Mouse (Mus musculus): ENCODE results near the gene Sox1. TPM values are rescaled to one million over a fixed set of nuclear protein-coding genes. Genes with fewer than 3 reads are reported as not detected.

Gene Sox1
- not detected in 2 replicates for polyA plus RNA-seq (2011; ENCODE audit: insufficient read depth, insufficient read length, low replicate concordance, missing spikeins)

DNA sequence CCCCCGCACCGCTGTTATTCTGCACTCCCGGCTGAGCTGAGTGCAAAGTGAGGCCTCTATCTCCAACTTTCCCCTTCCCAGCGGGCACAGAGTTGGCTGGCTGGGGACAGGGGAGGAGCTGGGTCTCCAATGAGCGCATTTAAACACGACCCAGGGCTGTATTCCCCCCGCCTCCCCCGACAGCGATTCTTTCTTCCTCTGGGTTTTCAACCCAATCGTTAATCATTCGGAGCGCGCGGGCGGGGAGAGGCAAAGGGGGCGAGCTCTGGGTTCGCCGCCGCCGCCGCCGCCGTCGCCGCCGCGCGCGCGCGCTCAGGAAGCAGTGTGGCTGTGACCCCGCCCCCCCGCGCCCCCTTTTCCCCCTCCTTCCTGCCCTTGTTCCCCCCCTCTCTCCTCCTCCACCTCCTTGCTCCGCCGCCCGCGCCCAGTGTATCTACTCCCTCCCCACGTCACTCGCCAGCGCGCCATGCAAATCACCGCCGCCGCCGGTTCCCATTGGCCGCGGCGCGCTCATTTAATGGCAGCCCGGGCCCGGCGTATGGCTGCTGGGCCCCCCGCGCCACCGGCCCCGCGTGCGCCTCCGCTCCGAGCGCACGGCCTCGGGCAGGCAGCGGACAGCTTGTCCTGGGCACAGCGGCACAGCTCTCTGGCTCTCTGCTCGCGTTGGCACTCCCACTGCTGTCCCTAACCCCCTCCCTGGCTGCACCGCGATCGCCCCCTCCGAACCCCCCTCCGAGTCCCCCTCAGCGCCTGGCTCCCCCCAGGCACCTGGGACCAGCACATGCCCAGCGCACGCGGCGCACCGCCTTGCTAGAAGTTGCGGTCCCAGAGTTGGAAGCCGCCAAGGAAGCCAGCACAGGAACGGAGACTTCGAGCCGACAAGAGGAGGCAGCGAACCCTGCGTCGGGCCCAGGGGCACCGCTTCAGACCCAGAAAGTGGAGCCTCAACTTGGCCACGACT is at the start of gene Sox1:
Gene Sox1, plus strand, starts transcription at position 225 of the 961 bp plus-strand sequence.
- no peak within 1 kb of the TSS for H3K4me3 ChIP-seq (replicated peaks; ENCODE audit: control insufficient read depth, low read depth, low read length)
- H3K27ac ChIP-seq (ENCODE audit: control insufficient read depth, insufficient read depth, low read depth, low read length, poor library complexity) = no peak within 1 kb of the TSS
- TF ChIP-seq POLR2A (IDR thresholded peaks at IDR 0.05; ENCODE audit: borderline replicate concordance, control insufficient read depth, low read depth, low read length) (no peak), CTCF (IDR thresholded peaks at IDR 0.05; ENCODE audit: control insufficient read depth, insufficient read depth, low read length) (no peak)
- 1% methylated on average over 78 of the region's 89 CpGs for WGBS
- H3K4me1 ChIP-seq (ENCODE audit: control insufficient read depth, insufficient read depth, low read length) = no peaks in the 10 kb centered on the region

DNA sequence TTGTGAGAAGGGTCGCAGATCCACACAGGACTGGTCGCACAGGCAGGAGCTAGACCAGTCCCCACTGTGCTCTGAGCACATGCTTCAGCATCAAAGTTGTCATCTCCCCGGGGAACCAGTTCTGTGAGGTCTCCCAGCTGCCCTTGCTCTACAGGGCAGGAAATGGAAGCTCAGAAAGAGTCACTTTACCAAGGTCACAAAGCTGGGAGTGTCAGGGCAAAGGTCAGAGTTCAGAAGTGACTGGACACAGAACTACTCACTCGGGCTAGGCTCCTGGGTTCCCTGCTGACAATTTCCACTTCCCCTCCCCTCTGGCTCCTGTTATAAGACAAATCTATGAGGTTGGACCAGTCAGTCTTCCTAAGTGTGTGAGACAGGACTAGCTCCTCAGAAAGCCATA is 49.2 kb upstream of the Sox1 start:
- no peaks in the 10 kb centered on the region; the same call in 1 of the 2 replicates for H3K4me1 ChIP-seq (ENCODE audit: control insufficient read depth, insufficient read depth, low read length)
- WGBS = 67% methylated on average over 4 of the region's 4 CpGs
- H3K27ac ChIP-seq (ENCODE audit: control insufficient read depth, insufficient read depth, low read depth, low read length, poor library complexity) = no peak overlapping the region
- no peak overlapping the region for H3K4me3 ChIP-seq (replicated peaks; ENCODE audit: control insufficient read depth, low read depth, low read length)
- TF ChIP-seq CTCF (IDR thresholded peaks at IDR 0.05; ENCODE audit: control insufficient read depth, insufficient read depth, low read length) (no peak), POLR2A (IDR thresholded peaks at IDR 0.05; ENCODE audit: borderline replicate concordance, control insufficient read depth, low read depth, low read length) (no peak)

- no peak for TF ChIP-seq CTCF (IDR thresholded peaks at IDR 0.05; ENCODE audit: control insufficient read depth, insufficient read depth, low read length)
- no peak for TF ChIP-seq POLR2A (IDR thresholded peaks at IDR 0.05; ENCODE audit: borderline replicate concordance, control insufficient read depth, low read depth, low read length)
- H3K27ac ChIP-seq (ENCODE audit: control insufficient read depth, insufficient read depth, low read depth, low read length, poor library complexity) = no peak overlapping the region
- WGBS = 83% methylated on average over 11 of the region's 11 CpGs
- H3K4me1 ChIP-seq (ENCODE audit: control insufficient read depth, insufficient read depth, low read length) = no peaks in the 10 kb centered on the region; the same call in 1 of the 2 replicates
- no peak overlapping the region for H3K4me3 ChIP-seq (replicated peaks; ENCODE audit: control insufficient read depth, low read depth, low read length)
Measured at GRCm38 (mm10) chr8:12346870-12347269, 48.2 kb upstream of the Sox1 start.

GRCm38 (mm10) chr8:12348306-12348705 is 46.8 kb upstream of the Sox1 start:
- Histone ChIP-seq H3K4me1 (ENCODE audit: control insufficient read depth, insufficient read depth, low read length) (no peaks in the 10 kb centered on the region), H3K27ac (ENCODE audit: control insufficient read depth, insufficient read depth, low read depth, low read length, poor library complexity) (no peak overlapping the region), H3K4me3 (replicated peaks; ENCODE audit: control insufficient read depth, low read depth, low read length) (no peak overlapping the region)
- TF ChIP-seq CTCF (IDR thresholded peaks at IDR 0.05; ENCODE audit: control insufficient read depth, insufficient read depth, low read length) = no peak
- TF ChIP-seq POLR2A (IDR thresholded peaks at IDR 0.05; ENCODE audit: borderline replicate concordance, control insufficient read depth, low read depth, low read length) = no peak
- WGBS = 70% methylated on average over 1 of the region's 1 CpGs

DNA sequence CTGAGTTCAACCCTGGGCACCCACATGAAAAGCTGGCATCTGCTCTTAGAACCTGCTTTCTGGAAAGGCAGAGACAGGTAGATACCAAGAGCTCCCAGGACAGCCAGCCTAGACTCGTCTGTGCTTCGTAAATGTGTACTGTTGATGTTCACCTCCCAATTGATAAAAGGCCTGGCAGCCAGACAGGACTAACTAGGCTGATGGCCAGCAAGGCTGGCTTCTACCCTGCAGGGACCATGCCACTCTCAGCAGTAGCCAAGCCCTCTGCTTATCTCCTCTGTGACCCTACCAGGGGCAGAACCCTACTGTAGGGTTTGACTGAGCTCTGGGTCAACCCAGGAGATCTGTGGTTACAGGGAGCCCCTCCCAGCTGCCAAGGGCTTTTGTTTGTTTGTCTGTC is 45.5 kb upstream of the Sox1 start:
- no peaks in the 10 kb centered on the region for H3K4me1 ChIP-seq (ENCODE audit: control insufficient read depth, insufficient read depth, low read length)
- H3K27ac ChIP-seq (ENCODE audit: control insufficient read depth, insufficient read depth, low read depth, low read length, poor library complexity) = no peak overlapping the region
- TF ChIP-seq POLR2A (IDR thresholded peaks at IDR 0.05; ENCODE audit: borderline replicate concordance, control insufficient read depth, low read depth, low read length) (no peak), CTCF (IDR thresholded peaks at IDR 0.05; ENCODE audit: control insufficient read depth, insufficient read depth, low read length) (no peak)
- 61% methylated on average over 2 of the region's 2 CpGs for WGBS
- H3K4me3 ChIP-seq (replicated peaks; ENCODE audit: control insufficient read depth, low read depth, low read length) = no peak overlapping the region

DNA sequence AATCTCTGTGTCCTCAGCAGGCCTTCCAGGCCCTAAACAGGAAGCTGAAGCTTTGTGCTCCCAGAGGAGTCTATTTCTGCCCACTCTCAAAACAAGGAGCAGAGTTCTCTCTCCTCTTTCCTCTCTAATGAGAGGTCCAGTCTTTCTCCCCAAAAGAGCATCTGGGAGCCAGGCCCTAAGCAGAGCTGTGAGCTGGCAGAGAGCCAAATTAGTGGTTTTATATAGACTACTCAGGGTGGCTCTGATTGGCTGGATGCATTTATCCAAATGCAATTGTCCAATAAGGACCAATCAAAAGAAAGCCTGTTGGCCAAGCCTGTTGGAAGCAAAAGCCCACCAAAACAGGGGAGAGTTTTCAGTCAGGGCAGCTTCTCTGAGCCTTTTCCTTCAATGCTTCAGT is 44.0 kb upstream of the Sox1 start:
- Histone ChIP-seq H3K27ac (ENCODE audit: control insufficient read depth, insufficient read depth, low read depth, low read length, poor library complexity) (no peak overlapping the region), H3K4me3 (replicated peaks; ENCODE audit: control insufficient read depth, low read depth, low read length) (no peak overlapping the region), H3K4me1 (ENCODE audit: control insufficient read depth, insufficient read depth, low read length) (no peaks in the 10 kb centered on the region)
- no peak for TF ChIP-seq CTCF (IDR thresholded peaks at IDR 0.05; ENCODE audit: control insufficient read depth, insufficient read depth, low read length)
- no peak for TF ChIP-seq POLR2A (IDR thresholded peaks at IDR 0.05; ENCODE audit: borderline replicate concordance, control insufficient read depth, low read depth, low read length)

- TF ChIP-seq CTCF (IDR thresholded peaks at IDR 0.05; ENCODE audit: control insufficient read depth, insufficient read depth, low read length) (no peak), POLR2A (IDR thresholded peaks at IDR 0.05; ENCODE audit: borderline replicate concordance, control insufficient read depth, low read depth, low read length) (no peak)
- Histone ChIP-seq H3K4me1 (ENCODE audit: control insufficient read depth, insufficient read depth, low read length) (no peaks in the 10 kb centered on the region), H3K4me3 (replicated peaks; ENCODE audit: control insufficient read depth, low read depth, low read length) (no peak overlapping the region), H3K27ac (ENCODE audit: control insufficient read depth, insufficient read depth, low read depth, low read length, poor library complexity) (no peak overlapping the region)
- 76% methylated on average over 10 of the region's 10 CpGs for WGBS
Measured at GRCm38 (mm10) chr8:12354406-12355025, 40.6 kb upstream of the Sox1 start.

GRCm38 (mm10) chr8:12368161-12368560 is 26.9 kb upstream of the Sox1 start:
- 73% methylated on average over 7 of the region's 7 CpGs for whole genome bisulfite sequencing
- Histone ChIP-seq H3K4me1 (ENCODE audit: control insufficient read depth, insufficient read depth, low read length) (no peaks in the 10 kb centered on the region), H3K27ac (ENCODE audit: control insufficient read depth, insufficient read depth, low read depth, low read length, poor library complexity) (no peak overlapping the region), H3K4me3 (replicated peaks; ENCODE audit: control insufficient read depth, low read depth, low read length) (no peak overlapping the region)
- TF ChIP-seq POLR2A (IDR thresholded peaks at IDR 0.05; ENCODE audit: borderline replicate concordance, control insufficient read depth, low read depth, low read length) (no peak), CTCF (IDR thresholded peaks at IDR 0.05; ENCODE audit: control insufficient read depth, insufficient read depth, low read length) (no peak)

Data from bone marrow, adult 2 months (tissue).